Mouse (Mus musculus) megakaryocyte, embryonic 14.5 days (primary cell): ENCODE results near the gene Pde4c. TPM values are rescaled to one million over a fixed set of nuclear protein-coding genes. Genes with fewer than 3 reads are reported as not detected.

ENCODE experiments used
- H3K27me3 ChIP-seq: replicated peaks from 2 replicates; pipeline ENCODE3; 2012; ENCODE audit warnings: inconsistent platforms
- H3K36me3 ChIP-seq: replicated peaks from 2 replicates; pipeline ENCODE3; 2012; ENCODE audit warnings: low read length, inconsistent platforms, mixed read lengths
- H3K4me1 ChIP-seq: 2 replicates; pipeline ENCODE4 v1.6.1; 2012; ENCODE audit warnings: inconsistent platforms
- H3K4me3 ChIP-seq: replicated peaks from 2 replicates; pipeline ENCODE3; 2012; ENCODE audit warnings: moderate library complexity, mild to moderate bottlenecking, inconsistent platforms
- H3K9me3 ChIP-seq: 2 replicates; pipeline ENCODE4 v1.6.1; 2012; ENCODE audit warnings: inconsistent platforms
- FLI1 ChIP-seq: IDR thresholded peaks from 2 replicates; pipeline ENCODE4 v1.6.1; 2012; ENCODE audit warnings: low read length, inconsistent platforms, mixed read lengths
- GATA1 ChIP-seq: IDR thresholded peaks from 3 replicates; pipeline ENCODE4 v1.6.1; 2012; ENCODE audit warnings: mixed read lengths, low read length, inconsistent platforms, borderline replicate concordance
- polyA plus RNA-seq: library from polyadenylated mRNA; stranded (reverse); fragments of >175 nt; gene quantifications from 2 replicates; pipeline ENCODE4 v1.2.3, GENCODE M21; 2012; ENCODE audit warnings: low replicate concordance; ENCODE audit not compliant: insufficient read depth

The Pde4c gene
- polyA plus RNA-seq, 1 experiment = 0.03 TPM

- Histone ChIP-seq H3K4me3 (no peak overlapping the region), H3K36me3 (no peaks in the 10 kb centered on the region), H3K4me1 (peaks cover 41% of the 10 kb centered on the region), H3K27me3 (peaks cover 62% of the 10 kb centered on the region), H3K9me3 (no peaks in the 10 kb centered on the region)
- no peak for TF ChIP-seq FLI1
- TF ChIP-seq GATA1 = no peak
Measured at GRCm38 (mm10) chr8:70749097-70749674, 25.7 kb downstream of the Pde4c start.

- Histone ChIP-seq H3K27me3 (peaks cover 53% of the 10 kb centered on the region), H3K4me1 (peaks cover 38% of the 10 kb centered on the region), H3K36me3 (no peaks in the 10 kb centered on the region), H3K9me3 (no peaks in the 10 kb centered on the region), H3K4me3 (no peak overlapping the region)
- no peak for TF ChIP-seq FLI1
- TF ChIP-seq GATA1 = no peak
Measured at GRCm38 (mm10) chr8:70750128-70750680, 26.7 kb downstream of the Pde4c start.

- peak overlapping the region; percentile 87 for H3K4me3 ChIP-seq
- H3K27me3 ChIP-seq = peaks cover 34% of the 10 kb centered on the region
- no peak for TF ChIP-seq GATA1
- TF ChIP-seq FLI1 = no peak
- H3K36me3 ChIP-seq = peaks cover 17% of the 10 kb centered on the region
- H3K4me1 ChIP-seq = peaks cover 55% of the 10 kb centered on the region
- no peaks in the 10 kb centered on the region for H3K9me3 ChIP-seq
Measured at GRCm38 (mm10) chr8:70752000-70752764, 28.7 kb downstream of the Pde4c start.

GRCm38 (mm10) chr8:70753151-70753550 is 29.6 kb downstream of the Pde4c start:
- no peaks in the 10 kb centered on the region for H3K9me3 ChIP-seq
- H3K27me3 ChIP-seq = peaks cover 24% of the 10 kb centered on the region
- TF ChIP-seq FLI1 (no peak), GATA1 (no peak)
- H3K4me3 ChIP-seq = peak overlapping the region; percentile 87
- peaks cover 61% of the 10 kb centered on the region for H3K4me1 ChIP-seq
- H3K36me3 ChIP-seq = peaks cover 27% of the 10 kb centered on the region

GRCm38 (mm10) chr8:70754043-70754870 is 30.7 kb downstream of the Pde4c start, which contains the start of gene Rab3a:
Gene Rab3a (plus strand): TSS chr8:70754679.
- peaks cover 13% of the 10 kb centered on the region for H3K27me3 ChIP-seq
- H3K4me3 ChIP-seq = peak within 1 kb of the TSS; percentile 93
- peaks cover 37% of the 10 kb centered on the region for H3K36me3 ChIP-seq
- H3K4me1 ChIP-seq = peaks cover 72% of the 10 kb centered on the region
- TF ChIP-seq FLI1 = no peak
- no peak for TF ChIP-seq GATA1
- no peaks in the 10 kb centered on the region for H3K9me3 ChIP-seq

GRCm38 (mm10) chr8:70754871-70755660 is 31.5 kb downstream of the Pde4c start:
- Histone ChIP-seq H3K4me1 (peaks cover 81% of the 10 kb centered on the region), H3K9me3 (no peaks in the 10 kb centered on the region), H3K36me3 (peaks cover 40% of the 10 kb centered on the region), H3K4me3 (peak overlapping the region; percentile 93), H3K27me3 (peaks cover 5% of the 10 kb centered on the region)
- no peak for TF ChIP-seq GATA1
- no peak for TF ChIP-seq FLI1

- Histone ChIP-seq H3K36me3 (peaks cover 40% of the 10 kb centered on the region), H3K4me1 (peaks cover 85% of the 10 kb centered on the region), H3K4me3 (peak overlapping the region; percentile 93), H3K27me3 (no peaks in the 10 kb centered on the region), H3K9me3 (no peaks in the 10 kb centered on the region)
- TF ChIP-seq FLI1 (no peak), GATA1 (no peak)
Measured at GRCm38 (mm10) chr8:70755661-70756475, 32.3 kb downstream of the Pde4c start.

- Histone ChIP-seq H3K4me3 (no peak overlapping the region), H3K36me3 (peaks cover 40% of the 10 kb centered on the region), H3K9me3 (no peaks in the 10 kb centered on the region), H3K4me1 (peaks cover 90% of the 10 kb centered on the region), H3K27me3 (no peaks in the 10 kb centered on the region)
- TF ChIP-seq GATA1 (no peak), FLI1 (no peak)
Measured at GRCm38 (mm10) chr8:70756476-70757040, 33.0 kb downstream of the Pde4c start.
